Mouse (Mus musculus) lung, postnatal 0 days (tissue): ENCODE results near the gene Irf2bpl.

ENCODE experiments used
- CTCF ChIP-seq: IDR thresholded peaks from 2 replicates; pipeline ENCODE4 v1.5.1; 2016; ENCODE audit warnings: antibody characterized with exemption, mild to moderate bottlenecking
- EP300 ChIP-seq: IDR thresholded peaks from 2 replicates; pipeline ENCODE4 v1.6.1; 2016; ENCODE audit warnings: antibody characterized with exemption, mild to moderate bottlenecking, control low read depth

- TF ChIP-seq EP300 (no peak), CTCF (no peak)
Measured at GRCm38 (mm10) chr12:86911482-86911931, 26.9 kb upstream of the Irf2bpl start.
